Mouse (Mus musculus) stomach, postnatal 0 days (tissue): Measurements from ENCODE around the gene Nr2c1.

Source experiments
- CTCF ChIP-seq: IDR thresholded peaks from 2 replicates; pipeline ENCODE4 v1.5.1; 2016; ENCODE audit warnings: antibody characterized with exemption, low read depth, mild to moderate bottlenecking, moderate library complexity
- EP300 ChIP-seq: optimal IDR thresholded peaks from 2 replicates; pipeline ENCODE3; 2016; ENCODE audit warnings: antibody characterized with exemption

DNA sequence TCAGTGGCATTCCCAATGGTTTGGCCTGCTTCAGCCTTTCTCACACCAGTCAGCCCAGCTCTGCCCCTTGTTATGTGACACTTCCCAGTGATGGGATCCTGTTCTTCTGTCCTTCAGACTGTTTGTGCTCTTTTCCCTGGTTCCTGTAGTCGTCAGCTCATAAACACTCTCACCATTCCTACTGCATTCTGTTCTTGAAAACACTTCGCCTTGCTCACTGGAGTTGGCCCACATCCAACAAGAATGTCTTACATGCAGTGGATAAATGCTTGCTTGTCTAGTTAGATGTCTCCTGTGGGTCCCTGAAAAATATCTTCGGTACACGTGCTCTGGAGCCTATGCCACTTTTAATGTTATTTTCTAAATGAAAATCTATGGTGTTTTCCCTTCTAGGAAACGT, 3.2 kb upstream of the Nr2c1 start:
- TF ChIP-seq CTCF (no peak), EP300 (no peak)
